Mouse (Mus musculus): Measurements from ENCODE around the gene Foxq1. TPM values are rescaled to one million over a fixed set of nuclear protein-coding genes. Genes with fewer than 3 reads are reported as not detected.

The Foxq1 gene
- polyA plus RNA-seq, 1 experiment from 2014 or later = 5.8 TPM

DNA sequence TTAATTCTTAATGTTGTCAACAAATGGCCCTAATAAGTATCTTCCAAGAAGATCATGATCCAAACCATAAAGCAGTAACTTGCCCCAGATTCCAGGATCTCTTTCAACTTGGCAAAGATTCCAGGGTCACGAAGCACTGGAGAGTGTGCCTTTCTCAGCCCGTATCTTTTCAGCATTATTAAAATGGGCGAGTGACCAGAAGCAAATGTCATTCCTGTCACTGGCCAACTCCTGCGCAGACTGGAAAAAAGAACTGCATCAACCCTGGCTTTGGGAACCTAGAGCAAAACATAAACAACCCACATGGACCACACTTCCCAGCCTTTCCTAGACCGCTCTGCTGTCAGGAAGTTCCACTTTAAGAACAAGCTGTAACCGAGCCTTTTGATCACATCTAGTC lies 8.5 kb downstream of the Foxq1 start:
- peaks cover 10% of the 10 kb centered on the region; the same call in 1 of the 2 replicates for H3K4me1 ChIP-seq (ENCODE audit: control insufficient read depth, insufficient read depth, low read length)
- no peak overlapping the region for H3K4me2 ChIP-seq (replicated peaks; ENCODE audit: low read depth, low read length)
- no peak for ATAC-seq (ENCODE audit: low FRiP score, low TSS enrichment)
- no peak overlapping the region for H3K4me3 ChIP-seq (ENCODE audit: low read length)
- H3K27me3 ChIP-seq (ENCODE audit: control insufficient read depth, insufficient read depth, low read length) = peaks cover 71% of the 10 kb centered on the region
- H3K9ac ChIP-seq (ENCODE audit: low read depth, low read length) = no peak overlapping the region
- H3K9me3 ChIP-seq (ENCODE audit: control insufficient read depth, low read length) = no peaks in the 10 kb centered on the region
- no peaks in the 10 kb centered on the region for H3K36me3 ChIP-seq (ENCODE audit: control insufficient read depth, insufficient read depth, low read length)
- H3K27ac ChIP-seq (ENCODE audit: low read depth, low read length) = no peak overlapping the region
- WGBS = 40% methylated on average over 6 of the region's 6 CpGs

DNA sequence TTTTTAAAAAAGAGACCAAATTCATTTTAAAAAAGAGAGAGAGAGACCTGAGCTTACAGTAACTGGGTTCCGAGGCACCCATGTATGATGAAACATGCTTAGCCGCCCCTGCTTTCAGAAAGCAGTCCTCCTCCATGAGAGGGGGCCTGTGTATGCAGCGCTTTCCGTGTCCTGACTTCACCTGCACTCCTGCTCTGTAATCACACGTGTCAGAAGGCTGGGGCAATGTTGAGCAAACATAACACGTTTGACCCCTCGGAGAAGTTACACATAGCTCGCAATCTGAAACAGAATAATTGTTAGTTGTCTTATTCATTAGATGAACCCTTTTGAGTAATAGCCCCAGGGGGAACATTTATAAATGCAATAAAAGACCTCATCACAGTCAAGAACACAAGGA lies 11.2 kb downstream of the Foxq1 start:
- Histone ChIP-seq H3K4me3 (ENCODE audit: low read length) (no peak overlapping the region), H3K4me2 (replicated peaks; ENCODE audit: low read depth, low read length) (no peak overlapping the region), H3K27me3 (ENCODE audit: control insufficient read depth, insufficient read depth, low read length) (peaks cover 44% of the 10 kb centered on the region), H3K27ac (ENCODE audit: low read depth, low read length) (no peak overlapping the region), H3K9ac (ENCODE audit: low read depth, low read length) (no peak overlapping the region), H3K9me3 (ENCODE audit: control insufficient read depth, low read length) (no peaks in the 10 kb centered on the region), H3K4me1 (ENCODE audit: control insufficient read depth, insufficient read depth, low read length) (0 out of 2 replicates have a peak, but pooled peaks cover 5% of the 10 kb centered on the region), H3K36me3 (ENCODE audit: control insufficient read depth, insufficient read depth, low read length) (no peaks in the 10 kb centered on the region)
- 68% methylated on average over 8 of the region's 8 CpGs for WGBS
- no peak for ATAC-seq (ENCODE audit: low FRiP score, low TSS enrichment)

DNA sequence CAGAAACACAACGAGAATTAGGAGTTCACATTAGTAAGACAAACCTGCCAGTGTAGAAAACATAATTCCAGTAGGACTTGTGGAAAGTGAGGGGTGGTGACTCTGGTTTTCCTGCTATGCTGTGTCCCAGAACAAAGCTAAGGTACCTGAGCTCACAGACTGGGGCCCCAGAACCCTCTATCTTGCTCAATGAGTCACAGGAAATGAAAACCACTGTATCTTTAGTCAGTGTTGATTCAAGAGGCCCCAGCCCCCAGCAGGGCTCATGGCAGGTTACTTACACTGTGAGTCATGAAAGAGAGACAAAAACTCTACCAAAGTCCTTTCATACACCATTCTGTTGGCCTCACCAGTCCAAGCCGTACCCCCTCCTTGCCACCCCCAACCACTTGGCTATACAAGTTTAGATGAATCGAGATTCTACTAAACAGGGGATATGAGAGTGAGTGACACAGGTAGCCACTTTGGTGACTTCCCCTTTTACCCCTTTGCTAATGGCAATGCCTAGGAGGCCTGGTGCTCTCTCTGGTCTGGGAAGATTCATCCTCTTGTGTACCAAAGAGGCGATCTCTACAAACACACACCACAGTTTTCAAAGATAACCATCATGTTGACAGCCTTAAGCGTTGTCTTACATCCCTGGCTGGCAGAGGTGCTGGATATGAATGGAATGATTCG lies 11.8 kb downstream of the Foxq1 start:
- 83% methylated on average over 6 of the region's 6 CpGs for WGBS
- H3K4me1 ChIP-seq (ENCODE audit: control insufficient read depth, insufficient read depth, low read length) = 0 out of 2 replicates have a peak, but pooled peaks cover 5% of the 10 kb centered on the region
- H3K9me3 ChIP-seq (ENCODE audit: control insufficient read depth, low read length) = no peaks in the 10 kb centered on the region
- H3K36me3 ChIP-seq (ENCODE audit: control insufficient read depth, insufficient read depth, low read length) = no peaks in the 10 kb centered on the region
- peaks cover 37% of the 10 kb centered on the region for H3K27me3 ChIP-seq (ENCODE audit: control insufficient read depth, insufficient read depth, low read length)
- H3K4me2 ChIP-seq (replicated peaks; ENCODE audit: low read depth, low read length) = no peak overlapping the region
- H3K27ac ChIP-seq (ENCODE audit: low read depth, low read length) = no peak overlapping the region
- no peak for ATAC-seq (ENCODE audit: low FRiP score, low TSS enrichment)
- no peak overlapping the region for H3K4me3 ChIP-seq (ENCODE audit: low read length)
- no peak overlapping the region for H3K9ac ChIP-seq (ENCODE audit: low read depth, low read length)

DNA sequence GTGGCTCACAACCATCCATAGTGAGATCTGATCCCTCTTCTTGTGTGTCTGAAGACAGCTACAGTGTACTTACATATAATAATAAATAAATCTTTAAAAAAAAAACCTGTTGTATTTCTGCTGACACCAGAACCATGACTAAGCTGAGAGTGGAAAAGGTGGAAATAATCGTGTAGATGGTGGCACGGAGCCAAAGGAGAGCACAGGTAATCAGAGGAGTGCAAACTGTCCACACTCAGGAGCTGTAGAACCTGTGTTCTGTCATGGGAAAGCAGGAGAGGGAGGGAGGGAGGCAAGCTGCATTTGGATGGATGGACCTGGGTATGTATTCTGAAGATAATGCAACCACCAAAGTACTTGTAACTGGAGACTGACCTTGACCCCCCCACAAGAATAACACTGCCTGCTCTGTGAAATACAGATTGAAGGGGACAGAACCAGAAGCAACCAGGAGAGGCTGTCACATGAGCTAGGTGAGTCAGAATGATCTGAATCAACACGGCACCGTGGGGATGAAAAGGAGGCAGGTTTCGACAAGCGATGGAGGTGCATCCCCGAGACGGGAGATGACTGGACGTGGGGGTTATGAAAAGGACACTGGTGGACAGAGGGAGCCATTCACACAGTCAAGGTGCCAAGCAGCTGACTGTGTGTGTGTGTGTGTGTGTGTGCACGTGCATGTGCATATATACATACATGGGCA lies 17.0 kb downstream of the Foxq1 start:
- ATAC-seq (ENCODE audit: low FRiP score, low TSS enrichment) = no peak
- H3K4me2 ChIP-seq (replicated peaks; ENCODE audit: low read depth, low read length) = no peak overlapping the region
- no peaks in the 10 kb centered on the region; the same call in none of the 2 replicates for H3K27me3 ChIP-seq (ENCODE audit: control insufficient read depth, insufficient read depth, low read length)
- no peaks in the 10 kb centered on the region for H3K4me1 ChIP-seq (ENCODE audit: control insufficient read depth, insufficient read depth, low read length)
- H3K9me3 ChIP-seq (ENCODE audit: control insufficient read depth, low read length) = no peaks in the 10 kb centered on the region
- WGBS = 84% methylated on average over 10 of the region's 10 CpGs
- H3K36me3 ChIP-seq (ENCODE audit: control insufficient read depth, insufficient read depth, low read length) = no peaks in the 10 kb centered on the region
- H3K4me3 ChIP-seq (ENCODE audit: low read length) = no peak overlapping the region
- H3K9ac ChIP-seq (ENCODE audit: low read depth, low read length) = no peak overlapping the region
- no peak overlapping the region for H3K27ac ChIP-seq (ENCODE audit: low read depth, low read length)

DNA sequence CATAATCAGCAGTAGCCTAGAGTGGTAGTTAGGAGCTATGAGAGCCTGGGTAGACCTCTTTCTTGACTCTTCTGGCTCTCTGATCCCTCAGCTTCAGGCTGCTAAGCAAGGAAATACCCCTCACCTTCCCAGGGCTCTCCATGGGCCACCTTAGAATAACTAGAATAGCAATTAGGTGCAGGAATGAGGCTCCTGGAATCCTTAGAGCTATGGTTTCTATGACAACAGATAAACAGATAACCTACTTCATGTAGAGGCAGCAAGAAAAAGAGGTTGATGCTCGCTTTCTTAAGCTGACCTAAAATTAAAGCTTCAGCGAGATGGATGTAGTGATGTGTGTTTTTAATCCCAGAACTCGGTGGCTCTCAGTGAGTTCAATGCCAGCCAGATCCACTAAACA lies 18.7 kb downstream of the Foxq1 start:
- Histone ChIP-seq H3K9ac (ENCODE audit: low read depth, low read length) (no peak overlapping the region), H3K4me1 (ENCODE audit: control insufficient read depth, insufficient read depth, low read length) (no peaks in the 10 kb centered on the region), H3K4me3 (ENCODE audit: low read length) (no peak overlapping the region), H3K27ac (ENCODE audit: low read depth, low read length) (no peak overlapping the region), H3K27me3 (ENCODE audit: control insufficient read depth, insufficient read depth, low read length) (no peaks in the 10 kb centered on the region; the same call in none of the 2 replicates), H3K36me3 (ENCODE audit: control insufficient read depth, insufficient read depth, low read length) (no peaks in the 10 kb centered on the region), H3K9me3 (ENCODE audit: control insufficient read depth, low read length) (no peaks in the 10 kb centered on the region), H3K4me2 (replicated peaks; ENCODE audit: low read depth, low read length) (no peak overlapping the region)
- ATAC-seq (ENCODE audit: low FRiP score, low TSS enrichment) = no peak
- WGBS = 79% methylated on average over 3 of the region's 3 CpGs

DNA sequence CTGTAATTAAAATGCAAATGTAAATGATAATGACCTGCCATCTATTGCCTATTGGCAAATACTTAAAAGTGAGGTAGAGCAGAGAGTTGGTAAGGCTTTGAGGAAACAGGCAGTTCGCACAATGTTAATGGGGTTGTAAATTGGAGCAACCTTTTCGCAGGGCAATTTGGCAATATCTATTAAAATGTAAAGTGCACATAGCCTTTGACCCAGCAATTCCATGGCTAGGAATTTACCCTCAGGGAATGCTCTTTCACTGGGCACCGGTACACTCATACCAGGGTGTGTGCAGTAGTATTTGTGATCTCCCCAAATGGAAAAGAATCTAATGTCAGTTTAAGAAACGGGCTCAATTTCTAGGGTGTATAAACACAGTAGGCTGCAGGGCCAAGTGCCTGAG lies 20.8 kb downstream of the Foxq1 start:
- no peaks in the 10 kb centered on the region; the same call in 1 of the 2 replicates for H3K27me3 ChIP-seq (ENCODE audit: control insufficient read depth, insufficient read depth, low read length)
- ATAC-seq (ENCODE audit: low FRiP score, low TSS enrichment) = no peak
- no peak overlapping the region for H3K4me3 ChIP-seq (ENCODE audit: low read length)
- H3K27ac ChIP-seq (ENCODE audit: low read depth, low read length) = no peak overlapping the region
- H3K9me3 ChIP-seq (ENCODE audit: control insufficient read depth, low read length) = no peaks in the 10 kb centered on the region
- H3K4me2 ChIP-seq (replicated peaks; ENCODE audit: low read depth, low read length) = no peak overlapping the region
- WGBS = 26% methylated on average over 4 of the region's 4 CpGs
- no peaks in the 10 kb centered on the region for H3K36me3 ChIP-seq (ENCODE audit: control insufficient read depth, insufficient read depth, low read length)
- no peak overlapping the region for H3K9ac ChIP-seq (ENCODE audit: low read depth, low read length)
- H3K4me1 ChIP-seq (ENCODE audit: control insufficient read depth, insufficient read depth, low read length) = no peaks in the 10 kb centered on the region

DNA sequence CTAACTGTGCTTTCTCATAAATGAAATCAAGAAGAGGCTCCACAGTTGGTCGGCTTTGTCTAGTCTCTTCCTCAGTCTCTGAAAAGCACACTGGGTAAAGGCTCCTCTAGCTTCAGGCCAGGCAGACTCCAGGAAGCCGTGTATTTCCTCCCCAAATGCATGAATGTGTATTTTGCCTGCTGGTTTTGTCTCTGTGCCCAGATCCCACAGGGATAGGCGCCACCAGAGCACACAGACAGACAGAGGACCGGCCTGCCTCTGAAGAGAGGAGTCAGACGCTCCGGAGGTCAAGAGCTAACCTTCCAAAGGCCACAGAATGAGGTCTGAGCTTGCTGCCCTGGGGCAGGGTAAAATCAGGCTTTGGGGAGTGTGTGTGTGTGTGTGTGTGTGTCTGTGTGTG lies 21.6 kb downstream of the Foxq1 start:
- Histone ChIP-seq H3K4me1 (ENCODE audit: control insufficient read depth, insufficient read depth, low read length) (no peaks in the 10 kb centered on the region), H3K36me3 (ENCODE audit: control insufficient read depth, insufficient read depth, low read length) (no peaks in the 10 kb centered on the region), H3K9ac (ENCODE audit: low read depth, low read length) (no peak overlapping the region), H3K4me2 (replicated peaks; ENCODE audit: low read depth, low read length) (no peak overlapping the region), H3K27ac (ENCODE audit: low read depth, low read length) (no peak overlapping the region), H3K9me3 (ENCODE audit: control insufficient read depth, low read length) (no peaks in the 10 kb centered on the region), H3K27me3 (ENCODE audit: control insufficient read depth, insufficient read depth, low read length) (no peaks in the 10 kb centered on the region; the same call in 1 of the 2 replicates), H3K4me3 (ENCODE audit: low read length) (no peak overlapping the region)
- WGBS = 17% methylated on average over 6 of the region's 6 CpGs
- no peak for ATAC-seq (ENCODE audit: low FRiP score, low TSS enrichment)

DNA sequence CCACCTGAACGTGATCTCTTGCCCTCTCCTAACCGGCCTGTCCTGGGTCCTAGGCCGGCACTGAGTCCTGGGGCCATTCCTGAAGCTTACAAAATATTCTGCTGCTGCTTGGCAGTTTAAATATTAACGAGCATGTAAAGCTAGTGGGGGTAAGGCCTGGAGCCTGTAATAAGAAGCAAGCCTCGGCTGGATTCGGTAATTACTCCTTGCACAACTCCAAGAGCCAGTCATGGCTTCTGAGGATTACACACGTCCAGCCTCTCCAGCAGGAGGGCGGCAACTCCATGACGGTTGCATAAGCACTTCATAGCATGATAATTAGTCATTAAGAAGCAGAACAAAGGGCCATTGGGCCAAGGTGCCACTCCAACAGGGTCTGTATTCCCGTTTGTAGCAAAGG lies 22.5 kb downstream of the Foxq1 start:
- Histone ChIP-seq H3K27me3 (ENCODE audit: control insufficient read depth, insufficient read depth, low read length) (no peaks in the 10 kb centered on the region; the same call in 1 of the 2 replicates), H3K9me3 (ENCODE audit: control insufficient read depth, low read length) (no peaks in the 10 kb centered on the region), H3K4me3 (ENCODE audit: low read length) (no peak overlapping the region), H3K36me3 (ENCODE audit: control insufficient read depth, insufficient read depth, low read length) (no peaks in the 10 kb centered on the region), H3K4me2 (replicated peaks; ENCODE audit: low read depth, low read length) (no peak overlapping the region), H3K9ac (ENCODE audit: low read depth, low read length) (no peak overlapping the region), H3K27ac (ENCODE audit: low read depth, low read length) (no peak overlapping the region), H3K4me1 (ENCODE audit: control insufficient read depth, insufficient read depth, low read length) (no peaks in the 10 kb centered on the region)
- 52% methylated on average over 10 of the region's 10 CpGs for WGBS
- ATAC-seq (ENCODE audit: low FRiP score, low TSS enrichment) = peak; percentile 46; the same call in 1 of the 2 replicates

DNA sequence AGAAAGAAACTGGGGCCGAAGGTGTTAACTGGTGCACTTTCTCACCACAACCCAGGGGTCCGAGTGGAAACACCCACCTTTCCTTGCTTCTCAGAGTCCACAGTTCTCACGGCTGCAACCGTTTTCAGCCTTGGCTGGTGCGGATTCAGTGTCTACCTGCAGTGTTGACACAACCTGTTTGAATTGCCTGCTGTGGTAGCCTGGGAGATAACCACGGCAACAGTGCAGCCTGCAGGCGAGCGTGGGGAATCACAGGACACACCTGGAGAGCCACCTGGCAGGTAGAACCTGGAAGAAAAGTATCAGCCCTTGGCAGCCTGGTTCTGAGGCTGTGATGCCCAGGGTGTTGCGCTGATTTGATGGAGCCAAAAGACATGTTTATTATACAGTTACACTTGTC lies 23.9 kb downstream of the Foxq1 start:
- 65% methylated on average over 9 of the region's 9 CpGs for WGBS
- Histone ChIP-seq H3K4me2 (replicated peaks; ENCODE audit: low read depth, low read length) (no peak overlapping the region), H3K36me3 (ENCODE audit: control insufficient read depth, insufficient read depth, low read length) (no peaks in the 10 kb centered on the region), H3K4me1 (ENCODE audit: control insufficient read depth, insufficient read depth, low read length) (no peaks in the 10 kb centered on the region), H3K9ac (ENCODE audit: low read depth, low read length) (no peak overlapping the region), H3K4me3 (ENCODE audit: low read length) (no peak overlapping the region), H3K27ac (ENCODE audit: low read depth, low read length) (no peak overlapping the region), H3K27me3 (ENCODE audit: control insufficient read depth, insufficient read depth, low read length) (no peaks in the 10 kb centered on the region; the same call in 1 of the 2 replicates), H3K9me3 (ENCODE audit: control insufficient read depth, low read length) (no peaks in the 10 kb centered on the region)
- no peak; the same call in 1 of the 2 replicates for ATAC-seq (ENCODE audit: low FRiP score, low TSS enrichment)
